Mouse (Mus musculus) monocyte, adult 2 months (primary cell): Measurements from ENCODE around the gene Ttc25.

Experiments
- DNase-seq, 2 experiments: peaks; one replicate each; pipeline ENCODE4 v3.0.0; 2022; ENCODE audit warnings: low spot score in 2 of 2, low read depth in 1 of 2

Gene Ttc25

GRCm38 (mm10) chr11:100544832-100545745, at the start of gene Ttc25:
Ttc25 (plus strand) TSS chr11:100545607.
- peak; percentile 59 to 63 for DNase-seq

- DNase-seq: no peak
Observed at GRCm38 (mm10) chr11:100500241-100500640, 45.2 kb upstream of the Ttc25 start.

DNA sequence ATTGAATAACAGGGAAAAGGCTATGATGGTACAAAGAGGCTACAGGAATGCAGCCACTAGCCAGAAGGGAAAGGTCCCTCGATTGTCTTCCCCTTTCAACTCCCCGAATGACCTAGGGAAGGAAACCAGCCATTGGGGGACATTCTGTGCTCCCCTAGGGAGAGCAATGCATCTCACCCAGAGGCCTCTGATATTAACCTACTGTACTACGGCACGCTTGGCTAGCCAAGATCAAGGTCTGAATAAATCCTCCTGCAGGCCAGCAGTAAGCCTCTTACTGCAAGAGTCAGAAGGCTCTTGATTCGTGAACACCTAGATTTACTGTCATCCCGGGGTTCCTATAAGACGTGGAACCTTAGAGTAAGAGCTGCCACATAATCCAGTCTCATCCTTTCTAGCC, 44.8 kb upstream of the Ttc25 start:
- no peak for DNase-seq

- no peak for DNase-seq
Observed at GRCm38 (mm10) chr11:100501321-100501720, 44.1 kb upstream of the Ttc25 start.

DNA sequence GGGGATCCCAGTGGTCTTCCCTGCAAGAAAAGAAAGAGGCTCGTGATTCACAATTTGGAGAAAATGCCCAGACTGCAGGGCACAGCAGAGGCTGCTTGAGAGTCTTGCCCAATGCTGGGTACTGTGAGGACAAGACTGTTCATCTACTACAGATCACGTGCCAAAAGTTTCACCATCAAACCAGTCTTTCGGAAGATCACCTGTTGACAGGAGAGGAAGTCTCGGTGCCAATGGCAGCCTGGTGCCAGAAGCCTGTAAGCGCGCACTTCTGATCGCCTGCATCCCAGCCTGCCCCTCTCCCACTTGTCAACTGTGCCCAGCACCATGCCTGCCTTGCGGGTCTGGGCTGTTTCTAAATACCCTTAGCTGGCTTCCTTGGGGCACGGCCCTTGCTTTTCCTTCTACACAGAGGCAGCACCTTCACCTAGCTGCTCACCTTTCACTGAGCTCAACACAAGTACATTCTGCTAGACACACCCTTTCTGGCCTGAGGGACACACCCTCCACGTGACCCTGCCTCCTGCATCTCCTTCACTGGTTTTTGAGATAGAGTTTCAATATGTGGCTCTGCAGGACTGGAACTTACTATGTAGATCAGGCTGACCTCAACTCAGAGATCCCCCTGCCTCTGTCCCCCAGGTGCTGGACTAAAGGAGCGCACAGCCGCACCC, 40.3 kb upstream of the Ttc25 start:
- DNase-seq: no peak

- DNase-seq: no peak
Observed at GRCm38 (mm10) chr11:100505997-100506396, 39.4 kb upstream of the Ttc25 start.

- no peak for DNase-seq
Observed at GRCm38 (mm10) chr11:100510556-100510955, 34.9 kb upstream of the Ttc25 start.

DNA sequence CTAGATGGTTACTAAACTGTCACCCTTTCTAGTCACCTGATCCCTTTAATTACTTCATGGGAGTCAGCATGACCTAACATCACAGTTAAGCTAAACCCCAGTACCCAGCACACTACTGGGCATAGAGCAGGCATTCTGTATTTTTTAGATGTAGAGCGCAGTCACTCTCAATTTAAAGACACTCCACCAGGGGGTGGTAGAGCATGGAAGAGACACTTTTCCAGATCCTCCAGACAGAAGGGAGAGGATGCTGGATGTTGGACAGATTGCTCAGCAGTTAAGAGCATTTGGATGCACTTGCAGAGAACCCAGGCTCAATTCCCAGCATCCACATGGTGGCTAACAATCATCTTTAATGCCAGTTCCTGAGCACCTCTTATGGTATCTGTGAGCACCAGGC, 33.0 kb upstream of the Ttc25 start:
- no peak for DNase-seq

DNA sequence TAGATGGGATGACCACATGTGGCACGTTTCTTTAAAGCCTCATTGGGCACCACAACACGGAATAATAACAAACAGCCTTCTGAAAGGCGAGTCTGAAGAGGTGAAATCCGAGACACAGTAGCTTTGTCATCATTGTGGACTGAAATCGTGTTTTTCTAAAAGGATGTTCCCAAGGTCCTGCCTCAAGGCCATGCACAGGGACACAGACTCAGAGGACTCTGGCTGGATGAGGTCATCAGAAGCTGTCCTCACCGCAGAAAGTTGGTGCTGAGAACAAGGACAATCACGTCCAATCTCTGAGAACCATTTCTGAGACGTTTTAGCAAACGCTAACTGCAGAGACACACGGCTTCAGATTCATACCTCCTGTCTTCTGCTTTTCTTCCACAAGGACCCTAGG, 31.7 kb upstream of the Ttc25 start:
- DNase-seq: no peak

- DNase-seq: no peak
Observed at GRCm38 (mm10) chr11:100515061-100515460, 30.3 kb upstream of the Ttc25 start.

DNA sequence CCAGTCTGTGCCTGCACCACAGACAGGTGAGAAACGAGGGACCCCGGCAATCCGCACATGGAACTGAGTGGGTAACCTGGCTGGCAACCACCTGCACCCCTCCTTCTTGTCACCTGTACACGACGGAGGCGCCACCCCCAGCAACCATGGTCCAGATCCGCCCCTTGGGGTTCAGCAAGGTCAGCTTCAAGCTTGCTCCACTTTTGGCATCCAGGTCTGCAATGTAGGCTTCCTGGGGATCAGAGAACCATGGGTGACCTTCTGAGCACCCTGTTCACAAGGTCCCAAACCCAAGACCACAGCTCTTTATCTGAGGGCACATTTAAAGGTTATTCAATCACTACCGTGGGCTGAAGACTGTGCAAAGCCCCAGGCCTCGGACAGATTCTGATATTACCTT, 29.6 kb upstream of the Ttc25 start:
- DNase-seq: no peak

- no peak for DNase-seq
Observed at GRCm38 (mm10) chr11:100516291-100516690, 29.1 kb upstream of the Ttc25 start.

DNA sequence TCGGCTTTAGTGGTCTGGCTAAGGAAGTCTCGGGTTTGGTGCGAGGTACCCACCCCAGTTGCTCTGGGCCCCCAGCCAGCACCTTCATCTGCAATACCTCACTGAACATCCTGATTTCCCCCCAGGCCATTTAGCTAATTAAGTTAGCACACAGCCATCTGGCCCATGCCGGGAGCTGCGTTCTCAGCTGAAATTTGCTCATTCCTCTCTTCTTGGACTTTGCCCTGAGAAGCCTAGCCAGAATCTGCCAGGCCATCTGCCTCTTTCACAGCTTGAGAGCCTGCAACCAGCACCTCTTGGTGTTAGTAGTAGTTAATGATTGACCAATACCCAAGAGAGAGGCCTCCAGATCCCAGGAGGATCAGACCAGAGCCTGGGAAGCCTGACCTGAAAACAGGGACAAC, 27.2 kb upstream of the Ttc25 start:
- no peak for DNase-seq

DNA sequence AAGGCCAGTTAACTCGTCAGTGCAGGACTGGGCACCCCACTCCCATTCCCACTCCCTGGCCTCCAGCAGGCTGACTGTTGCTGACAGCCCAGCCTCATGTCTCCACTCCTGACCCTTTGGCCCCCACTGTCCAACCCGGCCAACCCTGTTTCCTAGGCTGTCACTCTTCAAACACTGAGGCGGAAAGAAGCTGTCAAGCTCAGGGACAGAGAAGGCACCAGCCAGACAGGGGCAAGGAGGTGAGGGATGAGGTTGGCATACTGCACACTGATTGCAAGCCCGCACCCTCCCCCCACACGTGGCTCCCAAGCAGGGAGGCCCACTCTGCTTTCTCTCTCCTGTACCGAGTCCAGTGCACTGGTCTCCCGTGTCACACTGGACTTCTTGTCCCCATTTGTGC, 26.2 kb upstream of the Ttc25 start:
- DNase-seq: no peak

DNA sequence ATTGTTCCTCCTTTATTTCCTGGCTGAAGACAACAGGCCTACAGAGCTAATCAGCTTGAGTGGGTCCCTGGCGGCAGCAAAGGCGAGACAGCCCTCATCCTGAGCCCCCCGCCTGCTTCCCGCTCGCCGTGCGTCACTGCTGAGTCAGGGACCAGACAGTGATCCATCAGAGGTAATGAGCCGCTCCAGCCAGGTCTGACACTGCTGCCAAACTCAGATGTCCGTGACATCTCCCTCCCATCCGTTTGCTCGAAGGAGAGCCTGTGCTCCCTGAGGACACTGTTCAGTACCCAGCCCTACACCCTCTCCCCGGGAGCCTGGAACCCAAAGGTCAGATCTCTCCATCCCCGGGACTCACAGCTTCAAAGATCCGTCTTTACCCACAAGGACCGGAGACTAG, 24.6 kb upstream of the Ttc25 start:
- no peak for DNase-seq

- no peak for DNase-seq
Observed at GRCm38 (mm10) chr11:100524358-100524757, 21.0 kb upstream of the Ttc25 start.

DNA sequence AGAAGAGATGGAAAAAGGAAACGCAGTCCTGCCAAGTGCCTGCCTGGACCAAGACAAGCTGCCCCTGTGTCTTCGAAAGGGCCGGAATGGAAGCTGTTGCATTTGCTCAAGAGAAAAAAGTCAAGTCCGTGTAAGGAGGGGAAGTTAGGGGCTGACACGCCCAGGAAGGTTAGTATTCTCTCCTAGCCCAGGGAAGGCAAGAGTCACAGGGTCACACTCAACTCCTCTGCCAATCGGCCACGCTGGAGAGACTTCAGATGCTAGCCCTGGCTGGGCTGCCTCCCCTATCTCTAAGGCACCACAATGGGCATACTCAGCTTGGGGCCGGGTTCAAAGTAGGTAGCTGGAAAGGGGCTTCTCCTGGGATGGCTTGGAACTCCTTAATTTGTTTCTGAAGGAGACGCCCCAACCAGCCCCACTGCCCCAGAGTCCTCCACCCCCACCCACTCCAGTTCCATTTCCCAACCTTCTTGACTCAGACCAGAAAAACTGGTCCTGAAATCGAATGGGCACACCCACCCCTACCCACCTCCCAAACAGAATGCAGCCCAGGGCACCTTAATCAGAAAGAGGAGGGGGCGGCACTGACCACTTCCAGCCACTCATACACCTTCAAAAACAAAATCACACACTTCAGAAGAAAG, 20.3 kb upstream of the Ttc25 start:
- DNase-seq: no peak

GRCm38 (mm10) chr11:100526052-100526816, 19.2 kb upstream of the Ttc25 start:
- no peak for DNase-seq

GRCm38 (mm10) chr11:100527066-100527457, 18.3 kb upstream of the Ttc25 start:
- no peak for DNase-seq

GRCm38 (mm10) chr11:100527458-100528374, 17.7 kb upstream of the Ttc25 start, which contains the start of gene Acly:
Acly (minus strand) TSS chr11:100528000.
- peak; percentile 89 for DNase-seq
